Mouse (Mus musculus) frontal cortex, adult 2 months (tissue): ENCODE data around the gene Iapp. TPM values are rescaled to one million over a fixed set of nuclear protein-coding genes. Genes with fewer than 3 reads are reported as not detected.

Experiments
- polyA plus RNA-seq: library from polyadenylated mRNA; depleted of rRNA; stranded (reverse); fragments of >200 nt; gene quantifications from 2 replicates; pipeline ENCODE4 v1.2.3, GENCODE M21; 2012; rRNA removed

Gene Iapp
- polyA plus RNA-seq, 1 experiment, result not detected

Other genes with a start within 250 kb of the Iapp start
- 0.04 TPM in 1 of 2 replicates, not detected in the other for gene Slco1a6, start 89.9 kb upstream of the Iapp start, polyA plus RNA-seq
- 0.24 and 0.29 TPM in 2 replicates for gene Slco1a5, start 24.6 kb downstream of the Iapp start, polyA plus RNA-seq
- 11.0 and 12.4 TPM in 2 replicates for gene Pyroxd1, start 47.2 kb downstream of the Iapp start, polyA plus RNA-seq
- gene Recql, start 88.7 kb downstream of the Iapp start, polyA plus RNA-seq, result 14.6 and 15.2 TPM in 2 replicates
- gene Golt1b, start 88.8 kb downstream of the Iapp start, polyA plus RNA-seq, result 24.7 and 25.3 TPM in 2 replicates
- gene Spx, start 115.0 kb downstream of the Iapp start, polyA plus RNA-seq, result 9.3 and 10.8 TPM in 2 replicates
- 0.06 and 0.08 TPM in 2 replicates for gene Gys2, start 174.7 kb downstream of the Iapp start, polyA plus RNA-seq
- 1,262 and 1,369 TPM in 2 replicates for gene Ldhb, start 209.5 kb downstream of the Iapp start, polyA plus RNA-seq